Comparison of ENCODE assay signal across 7 mouse cellular contexts in the genomic region with DNA sequence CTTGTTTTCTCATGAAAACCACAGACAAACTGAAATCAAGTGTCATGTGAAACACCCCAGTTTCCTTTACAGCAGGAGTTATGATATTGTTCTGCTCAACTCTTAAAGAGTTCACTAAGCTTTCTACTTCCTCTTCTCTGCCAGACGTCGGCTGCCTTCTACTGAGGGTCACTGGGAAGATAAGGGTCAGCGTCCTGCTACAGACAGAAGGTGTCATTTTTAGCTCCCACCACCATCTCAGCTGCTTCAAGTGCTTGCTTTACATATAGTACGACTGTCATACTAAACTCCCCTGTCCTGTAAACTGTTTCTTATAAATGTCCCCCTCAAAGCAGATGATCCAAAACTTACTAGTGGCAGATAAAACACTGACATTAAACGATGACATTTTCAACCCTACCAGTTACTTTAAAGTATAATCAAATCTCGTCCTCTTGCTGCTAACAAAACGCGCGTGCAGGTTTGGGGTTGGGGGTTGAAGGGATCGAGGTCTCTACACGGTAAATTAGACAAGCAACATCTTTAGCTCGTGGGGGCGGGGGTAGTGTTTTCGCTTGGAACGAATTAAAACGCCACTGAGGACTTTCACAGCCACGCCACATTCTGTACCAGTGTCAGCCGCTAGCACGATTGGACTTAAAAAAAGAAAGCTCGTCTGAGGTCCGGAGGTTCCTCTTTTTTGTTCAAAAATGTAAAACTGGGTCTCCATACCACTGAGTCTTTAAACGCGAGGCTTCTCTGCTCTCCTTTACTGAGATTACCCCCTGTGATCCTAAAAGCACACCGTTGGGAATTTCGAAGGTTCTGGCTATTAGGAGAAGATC. TPM values are rescaled to one million over a fixed set of nuclear protein-coding genes. Genes with fewer than 3 reads are reported as not detected.
A peak's percentile ranks its signal among the peaks of the same experiment; 100 is the strongest.
DNase-seq lines count a peak whose midpoint lies in the region; ATAC-seq and TF ChIP-seq lines count a peak whose summit lies in the region.

No protein-coding gene starts in this region.

- no peak for TF ChIP-seq EP300 in ES-Bruce4 (IDR thresholded peaks at IDR 0.05; ENCODE audit: insufficient read depth, low read depth, low read length)
- TF ChIP-seq EP300 in heart, postnatal 0 days (IDR thresholded peaks at IDR 0.05; ENCODE audit: low read depth): 0 out of 2 replicates have a peak, but pooled peaks have one; percentile 20

- H3K27ac ChIP-seq in ES-Bruce4 (ENCODE audit: insufficient read depth, low read length) (no peak overlapping the region), macrophage (peak overlapping the region; percentile 92)
- peak overlapping the region; percentile 90; the same call in 1 of the 2 replicates for H3K27ac ChIP-seq in embryonic facial prominence, embryonic 13.5 days
- peak overlapping the region; percentile 97 for H3K27ac ChIP-seq in heart, postnatal 0 days (ENCODE audit: low read depth)

- H3K9ac ChIP-seq in ES-Bruce4 (ENCODE audit: low read depth, poor library complexity, severe bottlenecking): peak overlapping the region; percentile 86
- peak overlapping the region; percentile 76 for H3K9ac ChIP-seq in embryonic facial prominence, embryonic 13.5 days
- H3K9ac ChIP-seq in heart, postnatal 0 days (replicated peaks; ENCODE audit: low read depth, low read length): peak overlapping the region; percentile 70

- peak overlapping the region; percentile 77 for H3K4me2 ChIP-seq in embryonic facial prominence, embryonic 13.5 days
- peak overlapping the region; percentile 73 for H3K4me2 ChIP-seq in heart, postnatal 0 days (ENCODE audit: low read depth, low read length)

- no peaks in the 10 kb centered on the region for H3K36me3 ChIP-seq in ES-Bruce4 (ENCODE audit: control insufficient read depth, insufficient read depth, low read length, poor library complexity, severe bottlenecking)
- H3K36me3 ChIP-seq in embryonic facial prominence, embryonic 13.5 days: no peaks in the 10 kb centered on the region
- H3K36me3 ChIP-seq in heart, postnatal 0 days (replicated peaks; ENCODE audit: control insufficient read depth, insufficient read depth, low read length): no peaks in the 10 kb centered on the region
- no peaks in the 10 kb centered on the region for H3K36me3 ChIP-seq in macrophage (ENCODE audit: inconsistent target)

- TF ChIP-seq POLR2A in ES-Bruce4 (IDR thresholded peaks at IDR 0.05; ENCODE audit: insufficient read depth, low read length): no peak

- under 1% methylated on average over 25 of the region's 25 CpGs for WGBS in embryonic facial prominence, embryonic 13.5 days
- WGBS in heart, postnatal 0 days: under 1% methylated on average over 25 of the region's 25 CpGs
- WGBS in macrophage (ENCODE audit: missing documents): under 1% methylated on average over 25 of the region's 25 CpGs

- H3K79me2 ChIP-seq in macrophage (ENCODE audit: inconsistent target): peaks cover 47% of the 10 kb centered on the region

- peaks cover 5% of the 10 kb centered on the region; the same call in 1 of the 2 replicates for H3K27me3 ChIP-seq in ES-Bruce4 (ENCODE audit: control insufficient read depth, insufficient read depth, low read length, poor library complexity, severe bottlenecking)
- peaks cover 18% of the 10 kb centered on the region for H3K27me3 ChIP-seq in embryonic facial prominence, embryonic 13.5 days
- H3K27me3 ChIP-seq in heart, postnatal 0 days (ENCODE audit: control insufficient read depth, insufficient read depth, low read length): no peaks in the 10 kb centered on the region

- H3K4me3 ChIP-seq in ES-Bruce4 (ENCODE audit: low read depth, low read length) (peak overlapping the region; percentile 54), macrophage (ENCODE audit: inconsistent target) (peak overlapping the region; percentile 77)
- H3K4me3 ChIP-seq in embryonic facial prominence, embryonic 13.5 days: peak overlapping the region; percentile 78
- peak overlapping the region; percentile 83 for H3K4me3 ChIP-seq in heart, postnatal 0 days (ENCODE audit: low read depth, low read length)

- no peaks in the 10 kb centered on the region for H3K4me1 ChIP-seq in ES-Bruce4 (ENCODE audit: control insufficient read depth, insufficient read depth, low read length)
- H3K4me1 ChIP-seq in embryonic facial prominence, embryonic 13.5 days: 0 out of 2 replicates have a peak, but pooled peaks cover 3% of the 10 kb centered on the region
- H3K4me1 ChIP-seq in heart, postnatal 0 days (ENCODE audit: control insufficient read depth, insufficient read depth): peaks cover 4% of the 10 kb centered on the region; the same call in 1 of the 2 replicates

- no peak for TF ChIP-seq CTCF in ES-Bruce4 (IDR thresholded peaks at IDR 0.05; ENCODE audit: low read depth, low read length)
- TF ChIP-seq CTCF in heart, postnatal 0 days (IDR thresholded peaks at IDR 0.05; ENCODE audit: low read depth): no peak

- H3K9me3 ChIP-seq in ES-Bruce4 (replicated peaks; ENCODE audit: control insufficient read depth, insufficient read depth, low read length, poor library complexity, severe bottlenecking): no peaks in the 10 kb centered on the region; the same call in 1 of the 2 replicates
- no peaks in the 10 kb centered on the region; the same call in 1 of the 2 replicates for H3K9me3 ChIP-seq in embryonic facial prominence, embryonic 13.5 days
- no peaks in the 10 kb centered on the region for H3K9me3 ChIP-seq in heart, postnatal 0 days (replicated peaks; ENCODE audit: control insufficient read depth, low read length)

- ATAC-seq in embryonic facial prominence, embryonic 13.5 days (ENCODE audit: insufficient number of reproducible peaks, insufficient read depth, low FRiP score, low TSS enrichment, low read depth): no peak
- no peak for ATAC-seq in heart, postnatal 0 days (ENCODE audit: insufficient read depth, low read depth)

- DNase-seq in adrenal gland, adult 8-10 months: peak; percentile 13
- DNase-seq in heart, postnatal 0 days (ENCODE audit: low spot score): peak; percentile 66
- DNase-seq in kidney, postnatal 14 days: peak; percentile 8
- peak; percentile 14 for DNase-seq in right cerebral cortex, postnatal 25 days

RNA-seq across cellular contexts. Expression of a gene that starts 0.9 kb away (rescaled TPM):
- polyA plus RNA-seq in ES-Bruce4 (2011; ENCODE audit: insufficient read depth, insufficient read length, low read depth, missing spikeins): 2.3 and 2.6 TPM in 2 replicates
- 1 to 10 TPM; 6.9 to 9.1 (median 7.5) TPM for total RNA-seq in adrenal gland, adult 8-10 months (2022)
- polyA plus RNA-seq in embryonic facial prominence, embryonic 13.5 days (2015; fragmentation: Nextera tagmentation; extraction: Ambion mirVana): 1.1 and 1.2 TPM in 2 replicates
- total RNA-seq in heart, postnatal 0 days (2014; rRNA removed; ENCODE audit: low replicate concordance): 4.1 TPM in 2 replicates
- polyA plus RNA-seq in heart, postnatal 0 days (2015; fragmentation: Nextera tagmentation; extraction: Ambion mirVana): 2.1 and 2.2 TPM in 2 replicates
- 100 to 1,000 TPM in 15 of 26 experiments, 10 to 100 TPM in 11; 39.4 to 433 (median 153) TPM for total RNA-seq in macrophage (2018; cell fraction: chromatin; rRNA removed)
- total RNA-seq in macrophage (2018; cell fraction: cytosol; rRNA removed): 100 to 1,000 TPM in 8 of 26 experiments, 10 to 100 TPM in 18; 19.2 to 223 (median 33.9) TPM
- 100 to 1,000 TPM in 19 of 26 experiments, 10 to 100 TPM in 7; 44.8 to 434 (median 219) TPM for total RNA-seq in macrophage (2018; cell fraction: nucleus; rRNA removed)
- 9.2 to 15.4 TPM (median 13.0 TPM) in 3 replicates for polyA plus RNA-seq in macrophage (2018)

Comparison
In these comparisons a context has a peak if more than half of its experiments do, and no peak if none do; other contexts are left out.
1. DNase-seq: peak in every context shown above with its lines; median percentile 66 in heart, postnatal 0 days; 14 in right cerebral cortex, postnatal 25 days; 13 in adrenal gland, adult 8-10 months; 8 in kidney, postnatal 14 days.